Mouse (Mus musculus) megakaryocyte, embryonic 14.5 days (primary cell): Measurements from ENCODE around the gene Zfp275.
"Not testable (repeated sequence)": the region's sequence is repeated elsewhere in the genome, so short reads cannot be mapped to it uniquely, and the experiment has no call there.

Experiments
- FLI1 ChIP-seq: IDR thresholded peaks from 2 replicates; pipeline ENCODE4 v1.6.1; 2012; ENCODE audit warnings: low read length, inconsistent platforms, mixed read lengths
- GATA1 ChIP-seq: IDR thresholded peaks from 3 replicates; pipeline ENCODE4 v1.6.1; 2012; ENCODE audit warnings: mixed read lengths, low read length, inconsistent platforms, borderline replicate concordance

DNA sequence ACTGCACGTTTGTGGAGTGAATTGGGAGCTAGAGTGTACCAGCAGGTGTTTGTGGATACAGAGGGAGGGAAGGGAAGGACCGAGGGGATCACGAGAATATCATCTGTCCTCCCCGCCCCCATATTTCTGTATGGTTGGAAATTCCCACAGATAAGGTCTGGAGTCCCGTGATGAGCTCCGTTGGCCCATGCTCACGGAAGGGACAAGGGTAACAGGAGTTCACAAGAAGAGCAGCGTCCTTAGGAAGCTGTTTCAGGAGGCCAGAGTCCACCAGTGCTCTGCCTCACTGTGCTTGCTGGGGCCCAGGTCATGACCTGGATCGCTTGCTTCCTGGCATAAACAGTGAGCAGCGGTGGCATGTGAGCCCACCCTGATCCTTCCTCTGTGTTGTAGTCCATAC is 46.7 kb upstream of the Zfp275 start:
- TF ChIP-seq GATA1, FLI1: not testable (repeated sequence)
